Mouse (Mus musculus) MEL (cell line): ENCODE data around the gene Hist1h2ae. TPM values are rescaled to one million over a fixed set of nuclear protein-coding genes. Genes with fewer than 3 reads are reported as not detected.
A peak's percentile ranks its signal among the peaks of the same experiment; 100 is the strongest.

Experiments
- DNase-seq: peaks from one replicate; pipeline ENCODE4 v3.0.0; 2011; ENCODE audit warnings: low read depth, low spot score
- H3K27ac ChIP-seq: 2 replicates; pipeline ENCODE4 v1.5.1; 2012; ENCODE audit warnings: low read depth, mild to moderate bottlenecking, control low read depth, low read length, moderate library complexity; ENCODE audit not compliant: control insufficient read depth
- H3K27me3 ChIP-seq, 2 experiments: fragments of 150-350 bp in 1 of 2; sonication (generic) in 1 of 2; 2 replicates each; pipeline ENCODE4 v1.6.1; 2012; ENCODE audit warnings: low read length in 2 of 2, mild to moderate bottlenecking in 2 of 2, improper control_type of control experiment in 1 of 2, moderate library complexity in 1 of 2; ENCODE audit not compliant: insufficient read depth in 2 of 2, control insufficient read depth in 1 of 2
- H3K36me3 ChIP-seq, 2 experiments: 2 replicates each; pipeline ENCODE4 v1.6.1; 2012 to 2014; ENCODE audit warnings: low read length in 2 of 2, improper control_type of control experiment in 1 of 2, inconsistent platforms in 1 of 2, mild to moderate bottlenecking in 1 of 2; ENCODE audit not compliant: insufficient read depth in 2 of 2, control insufficient read depth in 1 of 2
- H3K4me1 ChIP-seq, 2 experiments: fragments of 150-350 bp in 1 of 2; sonication (generic) in 1 of 2; 2 replicates each; pipeline ENCODE4 v1.6.1; 2012; ENCODE audit warnings: low read length in 2 of 2, improper control_type of control experiment in 1 of 2, mild to moderate bottlenecking in 1 of 2; ENCODE audit not compliant: insufficient read depth in 2 of 2, control insufficient read depth in 1 of 2
- H3K4me3 ChIP-seq, 2 experiments: fragments of 150-350 bp in 1 of 2; sonication (generic) in 1 of 2; 2 replicates each; pipeline ENCODE4 v1.5.1; 2012; ENCODE audit warnings: low read depth in 2 of 2, low read length in 2 of 2, mild to moderate bottlenecking in 2 of 2, moderate library complexity in 2 of 2, control low read depth in 1 of 2, improper control_type of control experiment in 1 of 2; ENCODE audit not compliant: control insufficient read depth in 1 of 2, insufficient read depth in 1 of 2
- H3K79me2 ChIP-seq: 2 replicates; pipeline ENCODE4 v1.6.1; 2012; ENCODE audit warnings: mild to moderate bottlenecking, low read length, moderate library complexity; ENCODE audit not compliant: control insufficient read depth, poor library complexity, insufficient read depth
- H3K9ac ChIP-seq: 2 replicates; pipeline ENCODE4 v1.6.1; 2012; ENCODE audit warnings: low read depth, mild to moderate bottlenecking, control low read depth, low read length, moderate library complexity; ENCODE audit not compliant: control insufficient read depth, poor library complexity, severe bottlenecking
- H3K9me3 ChIP-seq: fragments of 150-350 bp; sonication (generic); replicated peaks from 2 replicates; pipeline ENCODE4 v1.6.1; 2012; ENCODE audit warnings: mild to moderate bottlenecking, low read length, improper control_type of control experiment, moderate library complexity; ENCODE audit not compliant: insufficient read depth
- CHD1 ChIP-seq: IDR thresholded peaks from 2 replicates; pipeline ENCODE4 v1.6.1; 2012; ENCODE audit warnings: low read depth, mild to moderate bottlenecking, inconsistent platforms, low read length, improper control_type of control experiment
- ELF1 ChIP-seq: IDR thresholded peaks from 2 replicates; pipeline ENCODE4 v1.6.1; 2014; ENCODE audit warnings: low read depth, mild to moderate bottlenecking, inconsistent platforms, low read length, improper control_type of control experiment, moderate library complexity
- EP300 ChIP-seq, 2 experiments: IDR thresholded peaks; 2 replicates each; pipeline ENCODE4 v1.6.1; 2011; ENCODE audit warnings: improper control_type of control experiment in 2 of 2, low read length in 2 of 2, low read depth in 1 of 2, mild to moderate bottlenecking in 1 of 2
- GATA1 ChIP-seq: IDR thresholded peaks from 2 replicates; pipeline ENCODE4 v1.6.1; 2011; ENCODE audit warnings: low read depth, low read length, improper control_type of control experiment
- HCFC1 ChIP-seq: IDR thresholded peaks from 2 replicates; pipeline ENCODE4 v1.6.1; 2012; ENCODE audit warnings: low read depth, mild to moderate bottlenecking, inconsistent platforms, low read length, improper control_type of control experiment, moderate library complexity
- MAFK ChIP-seq: IDR thresholded peaks from 2 replicates; pipeline ENCODE4 v1.6.1; 2011; ENCODE audit warnings: low read depth, mild to moderate bottlenecking, low read length, improper control_type of control experiment, borderline replicate concordance
- MXI1 ChIP-seq: IDR thresholded peaks from 2 replicates; pipeline ENCODE4 v1.6.1; 2011; ENCODE audit warnings: mild to moderate bottlenecking, low read depth, low read length, improper control_type of control experiment
- MYC ChIP-seq: IDR thresholded peaks from 2 replicates; pipeline ENCODE4 v1.6.1; 2011; ENCODE audit warnings: low read depth, mild to moderate bottlenecking, low read length, improper control_type of control experiment, moderate library complexity
- NELFE ChIP-seq: IDR thresholded peaks from 2 replicates; pipeline ENCODE4 v1.6.1; 2011; ENCODE audit warnings: low read depth, low read length, improper control_type of control experiment
- POLR2AphosphoS2 ChIP-seq: IDR thresholded peaks from 2 replicates; pipeline ENCODE4 v1.6.1; 2011; ENCODE audit warnings: low read length, improper control_type of control experiment
- SMC3 ChIP-seq: IDR thresholded peaks from 2 replicates; pipeline ENCODE4 v1.6.1; 2011; ENCODE audit warnings: low read depth, low read length, improper control_type of control experiment
- TBP ChIP-seq: IDR thresholded peaks from 2 replicates; pipeline ENCODE4 v1.8.0; 2011; ENCODE audit warnings: low read depth, low read length, improper control_type of control experiment
- TCF12 ChIP-seq: IDR thresholded peaks from 2 replicates; pipeline ENCODE4 v1.6.1; 2014; ENCODE audit warnings: low read depth, mild to moderate bottlenecking, inconsistent platforms, low read length, improper control_type of control experiment, moderate library complexity
- USF1 ChIP-seq: IDR thresholded peaks from 2 replicates; pipeline ENCODE4 v1.6.1; 2014; ENCODE audit warnings: low read depth, mild to moderate bottlenecking, inconsistent platforms, low read length, improper control_type of control experiment, moderate library complexity
- polyA plus RNA-seq, 2 experiments: library from polyadenylated mRNA; stranded (reverse) in 1 of 2; unstranded in 1 of 2; fragments of >175 nt in 1 of 2; fragments of >200 nt in 1 of 2; gene quantifications; 2 replicates each; pipeline versions ENCODE4 v1.2.1 to v1.2.4; 2012; ENCODE audit warnings: low replicate concordance in 2 of 2, low read depth in 1 of 2; ENCODE audit not compliant: insufficient read length in 2 of 2, insufficient read depth in 1 of 2, missing spikeins in 1 of 2
- total RNA-seq: library from RNA; depleted of rRNA; stranded (reverse); fragments of 300-350 nt; gene quantifications from 2 replicates; pipeline ENCODE4 v1.2.3, GENCODE M21; 2012; rRNA removed

Gene Hist1h2ae
- total and polyA plus RNA-seq, 3 experiments: 3.3 to 560 TPM; not detected in 1

DNA sequence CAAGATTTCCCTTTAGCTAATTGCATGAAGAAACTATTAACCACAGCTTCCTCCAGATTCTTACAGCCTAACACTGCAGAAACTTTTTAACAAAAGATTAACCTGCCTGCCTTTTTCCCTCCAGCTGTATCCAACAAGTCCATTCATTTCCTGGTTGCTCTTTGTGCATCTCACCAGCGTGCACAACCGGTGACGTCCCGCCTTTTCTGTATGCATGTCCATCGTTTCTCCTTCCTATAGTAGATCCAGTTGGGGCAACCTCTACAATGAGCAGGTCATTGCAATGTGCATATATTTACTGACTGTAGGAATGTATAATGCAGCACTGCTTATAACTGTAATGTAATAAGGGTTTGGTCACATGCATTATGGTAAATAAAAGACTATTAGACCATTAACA, 47.0 kb downstream of the Hist1h2ae start:
- peak; percentile 57 for DNase-seq
- peak overlapping the region in 1 of 2 experiments; percentile 33; a peak in 3 of 4 replicates for H3K4me3 ChIP-seq
- H3K9ac ChIP-seq: no peak overlapping the region
- TF ChIP-seq CHD1 (no peak), NELFE (no peak)
- no peaks in the 10 kb centered on the region for H3K79me2 ChIP-seq
- peaks cover 0 to 28% of the 10 kb centered on the region in 2 experiments; a peak in 2 of 4 replicates for H3K36me3 ChIP-seq
- peaks cover 6 to 13% of the 10 kb centered on the region in 2 experiments for H3K4me1 ChIP-seq
- H3K27ac ChIP-seq: no peak overlapping the region
- H3K27me3 ChIP-seq: no peaks in the 10 kb centered on the region
- no peaks in the 10 kb centered on the region for H3K9me3 ChIP-seq

DNA sequence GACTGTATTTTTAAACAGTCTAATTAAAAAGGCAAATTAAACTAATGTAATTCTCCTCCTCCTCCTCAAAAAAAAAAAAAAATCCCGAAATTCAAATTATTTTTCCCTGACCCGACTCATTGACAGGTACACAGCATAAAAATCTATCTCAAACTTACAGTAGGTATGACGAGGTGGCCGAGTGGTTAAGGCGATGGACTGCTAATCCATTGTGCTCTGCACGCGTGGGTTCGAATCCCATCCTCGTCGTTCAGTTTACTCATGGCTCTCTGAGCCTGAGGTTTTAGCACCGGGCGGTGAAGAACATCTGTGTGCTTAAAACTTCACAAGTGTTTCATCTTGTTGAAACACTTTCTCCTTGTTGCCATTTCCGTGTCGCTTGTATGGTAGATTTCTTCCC, 49.3 kb downstream of the Hist1h2ae start:
- H3K79me2 ChIP-seq: no peaks in the 10 kb centered on the region
- peaks cover 6 to 7% of the 10 kb centered on the region in 2 experiments for H3K4me1 ChIP-seq
- TF ChIP-seq GATA1 (peak; percentile 35; the same call in 1 of the 2 replicates), MAFK (no peak), MXI1 (no peak), ELF1 (no peak), USF1 (no peak), POLR2AphosphoS2 (no peak), EP300 (IDR thresholded peaks at IDR 0.05; ENCODE audit: low read depth in 1 of 2, low read length in 2 of 2) (no peak), SMC3 (no peak), MYC (no peak), TBP (peak; percentile 100), HCFC1 (no peak), TCF12 (no peak)
- H3K4me3 ChIP-seq: peak overlapping the region; percentile 36 to 40; a peak in 3 of 4 replicates
- peaks cover 0 to 22% of the 10 kb centered on the region in 2 experiments; a peak in 2 of 4 replicates for H3K36me3 ChIP-seq
- no peak overlapping the region for H3K27ac ChIP-seq
- no peaks in the 10 kb centered on the region for H3K9me3 ChIP-seq
- peak; percentile 91 for DNase-seq
- H3K27me3 ChIP-seq: no peaks in the 10 kb centered on the region
- H3K9ac ChIP-seq: no peak overlapping the region

Other genes starting within 250 kb of the Hist1h2ae start
Only the 30 nearest of the 35 such genes appear.
- 12.5 and 16.2 TPM in 2 replicates for gene Abt1, start 147.4 kb downstream of the Hist1h2ae start, total RNA-seq
- 10 to 100 TPM in 1 of 2 experiments, not detected in 1; 14.2 TPM for gene Abt1, start 147.4 kb downstream of the Hist1h2ae start, polyA plus RNA-seq
- 0.07 TPM in 1 of 2 replicates, not detected in the other for gene Btn1a1, start 105.3 kb downstream of the Hist1h2ae start, total RNA-seq
- gene Btn1a1, start 105.3 kb downstream of the Hist1h2ae start, polyA plus RNA-seq: under 1 TPM in 1 of 2 experiments, not detected in 1; 0.25 TPM
- not detected in 2 replicates for gene Btn2a2, start 82.4 kb downstream of the Hist1h2ae start, total RNA-seq
- not detected for gene Btn2a2, start 82.4 kb downstream of the Hist1h2ae start, polyA plus RNA-seq
- 5,750 and 5,753 TPM in 2 replicates for gene Hist1h4h, start 40.2 kb downstream of the Hist1h2ae start, total RNA-seq
- gene Hist1h4h, start 40.2 kb downstream of the Hist1h2ae start, polyA plus RNA-seq: 1 to 10 TPM in 1 of 2 experiments, not detected in 1; 9.9 TPM
- gene Hist1h2af, start 37.3 kb downstream of the Hist1h2ae start, total RNA-seq: 939 and 1,000 TPM in 2 replicates
- gene Hist1h2af, start 37.3 kb downstream of the Hist1h2ae start, polyA plus RNA-seq: 10 to 100 TPM in 1 of 2 experiments, not detected in 1; 64.3 TPM
- 441 and 728 TPM in 2 replicates for gene Hist1h3g, start 35.8 kb downstream of the Hist1h2ae start, total RNA-seq
- 1 to 10 TPM in 1 of 2 experiments, not detected in 1; 5.2 TPM for gene Hist1h3g, start 35.8 kb downstream of the Hist1h2ae start, polyA plus RNA-seq
- 275 and 350 TPM in 2 replicates for gene Hist1h2bh, start 27.8 kb downstream of the Hist1h2ae start, total RNA-seq
- under 1 TPM in 1 of 2 experiments, not detected in 1; 0.70 TPM for gene Hist1h2bh, start 27.8 kb downstream of the Hist1h2ae start, polyA plus RNA-seq
- 541 and 709 TPM in 2 replicates for gene Hist1h3f, start 27.2 kb downstream of the Hist1h2ae start, total RNA-seq
- gene Hist1h3f, start 27.2 kb downstream of the Hist1h2ae start, polyA plus RNA-seq: 1 to 10 TPM in 1 of 2 experiments, not detected in 1; 1.2 TPM
- 3,786 and 4,217 TPM in 2 replicates for gene Hist1h4f, start 19.6 kb downstream of the Hist1h2ae start, total RNA-seq
- 10 to 100 TPM in 1 of 2 experiments, not detected in 1; 14.4 TPM for gene Hist1h4f, start 19.6 kb downstream of the Hist1h2ae start, polyA plus RNA-seq
- 115 and 134 TPM in 2 replicates for gene Hist1h1d, start 18.0 kb downstream of the Hist1h2ae start, total RNA-seq
- gene Hist1h1d, start 18.0 kb downstream of the Hist1h2ae start, polyA plus RNA-seq: under 1 TPM in 1 of 2 experiments, not detected in 1; 0.24 TPM
- 1,049 and 1,400 TPM in 2 replicates for gene Hist1h3e, start 8.9 kb downstream of the Hist1h2ae start, total RNA-seq
- 1 to 10 TPM in 1 of 2 experiments, not detected in 1; 4.5 TPM for gene Hist1h3e, start 8.9 kb downstream of the Hist1h2ae start, polyA plus RNA-seq
- 2,580 and 3,348 TPM in 2 replicates for gene Hist1h2bg, start 176 bp upstream of the Hist1h2ae start, total RNA-seq
- gene Hist1h2bg, start 176 bp upstream of the Hist1h2ae start, polyA plus RNA-seq: 10 to 100 TPM in 1 of 2 experiments, not detected in 1; 14.7 TPM
- gene Hist1h2bf, start 3.0 kb upstream of the Hist1h2ae start, total RNA-seq: 1,093 and 1,255 TPM in 2 replicates
- gene Hist1h2bf, start 3.0 kb upstream of the Hist1h2ae start, polyA plus RNA-seq: 1 to 10 TPM in 1 of 2 experiments, not detected in 1; 2.2 TPM
- gene Hist1h2ad, start 3.2 kb upstream of the Hist1h2ae start, total RNA-seq: 924 and 1,082 TPM in 2 replicates
- under 1 TPM in 1 of 2 experiments, not detected in 1; 0.14 TPM for gene Hist1h2ad, start 3.2 kb upstream of the Hist1h2ae start, polyA plus RNA-seq
- 150 and 212 TPM in 2 replicates for gene Hist1h3d, start 4.5 kb upstream of the Hist1h2ae start, total RNA-seq
- 1 to 10 TPM in 1 of 2 experiments, not detected in 1; 1.4 TPM for gene Hist1h3d, start 4.5 kb upstream of the Hist1h2ae start, polyA plus RNA-seq
- gene Hist1h4d, start 10.4 kb upstream of the Hist1h2ae start, total RNA-seq: 1,889 and 1,922 TPM in 2 replicates
- 10 to 100 TPM in 1 of 2 experiments, not detected in 1; 11.7 TPM for gene Hist1h4d, start 10.4 kb upstream of the Hist1h2ae start, polyA plus RNA-seq
- gene Hist1h2be, start 49.9 kb upstream of the Hist1h2ae start, total RNA-seq: 237 and 340 TPM in 2 replicates
- gene Hist1h2be, start 49.9 kb upstream of the Hist1h2ae start, polyA plus RNA-seq: under 1 TPM in 1 of 2 experiments, not detected in 1; 0.49 TPM
- gene Hist1h1e, start 51.3 kb upstream of the Hist1h2ae start, total RNA-seq: 268 and 340 TPM in 2 replicates
- 1 to 10 TPM in 1 of 2 experiments, not detected in 1; 1.6 TPM for gene Hist1h1e, start 51.3 kb upstream of the Hist1h2ae start, polyA plus RNA-seq
- 123 and 153 TPM in 2 replicates for gene Hist1h2ac, start 112.7 kb upstream of the Hist1h2ae start, total RNA-seq
- under 1 TPM in 1 of 2 experiments, not detected in 1; 0.15 TPM for gene Hist1h2ac, start 112.7 kb upstream of the Hist1h2ae start, polyA plus RNA-seq
- 694 and 982 TPM in 2 replicates for gene Hist1h2bc, start 113.0 kb upstream of the Hist1h2ae start, total RNA-seq
- gene Hist1h2bc, start 113.0 kb upstream of the Hist1h2ae start, polyA plus RNA-seq: 1 to 10 TPM in 1 of 2 experiments, not detected in 1; 3.1 TPM
- gene Hist1h1t, start 124.6 kb upstream of the Hist1h2ae start, total RNA-seq: 2.7 and 6.3 TPM in 2 replicates
- gene Hist1h1t, start 124.6 kb upstream of the Hist1h2ae start, polyA plus RNA-seq: not detected
- 1,967 and 2,008 TPM in 2 replicates for gene Hist1h4c, start 127.2 kb upstream of the Hist1h2ae start, total RNA-seq
- gene Hist1h4c, start 127.2 kb upstream of the Hist1h2ae start, polyA plus RNA-seq: 1 to 10 TPM in 1 of 2 experiments, not detected in 1; 4.1 TPM
- gene Hfe, start 139.6 kb upstream of the Hist1h2ae start, total RNA-seq: not detected in 2 replicates
- gene Hfe, start 139.6 kb upstream of the Hist1h2ae start, polyA plus RNA-seq: not detected
- gene Hist1h1c, start 167.6 kb upstream of the Hist1h2ae start, total RNA-seq: 348 and 479 TPM in 2 replicates
- 1 to 10 TPM in 1 of 2 experiments, not detected in 1; 3.8 TPM for gene Hist1h1c, start 167.6 kb upstream of the Hist1h2ae start, polyA plus RNA-seq
- 1,651 and 2,239 TPM in 2 replicates for gene Hist1h3c, start 174.4 kb upstream of the Hist1h2ae start, total RNA-seq
- gene Hist1h3c, start 174.4 kb upstream of the Hist1h2ae start, polyA plus RNA-seq: 1 to 10 TPM in 1 of 2 experiments, not detected in 1; 1.7 TPM
- 2,278 and 3,150 TPM in 2 replicates for gene Hist1h2bb, start 175.5 kb upstream of the Hist1h2ae start, total RNA-seq
- gene Hist1h2bb, start 175.5 kb upstream of the Hist1h2ae start, polyA plus RNA-seq: 1 to 10 TPM in 1 of 2 experiments, not detected in 1; 3.2 TPM
- gene Hist1h2ab, start 179.9 kb upstream of the Hist1h2ae start, total RNA-seq: 2,219 and 2,780 TPM in 2 replicates
- gene Hist1h2ab, start 179.9 kb upstream of the Hist1h2ae start, polyA plus RNA-seq: 1 to 10 TPM in 1 of 2 experiments, not detected in 1; 8.0 TPM
- gene Hist1h3b, start 181.0 kb upstream of the Hist1h2ae start, total RNA-seq: 1,725 and 2,102 TPM in 2 replicates
- 1 to 10 TPM in 1 of 2 experiments, not detected in 1; 6.6 TPM for gene Hist1h3b, start 181.0 kb upstream of the Hist1h2ae start, polyA plus RNA-seq
- gene Hist1h4b, start 185.8 kb upstream of the Hist1h2ae start, total RNA-seq: 3,071 and 3,339 TPM in 2 replicates
- gene Hist1h4b, start 185.8 kb upstream of the Hist1h2ae start, polyA plus RNA-seq: 10 to 100 TPM in 1 of 2 experiments, not detected in 1; 19.0 TPM
- gene Hist1h4a, start 190.0 kb upstream of the Hist1h2ae start, total RNA-seq: 2,939 and 3,025 TPM in 2 replicates
- 1 to 10 TPM in 1 of 2 experiments, not detected in 1; 9.8 TPM for gene Hist1h4a, start 190.0 kb upstream of the Hist1h2ae start, polyA plus RNA-seq